10 mouse cellular contexts compared by ENCODE assay signal in genomic region chr3:96602704-96603084, GRCm38 (mm10). TPM values are rescaled to one million over a fixed set of nuclear protein-coding genes. Genes with fewer than 3 reads are reported as not detected.
A peak's percentile ranks its signal among the peaks of the same experiment; 100 is the strongest.
DNase-seq lines count a peak whose midpoint lies in the region; ATAC-seq and TF ChIP-seq lines count a peak whose summit lies in the region.
"Had no signal": no experiment of that assay in that cellular context is flagged by ENCODE, and none has a peak within 500 bp of the region (broad histone marks: within the 10 kb centered on the region; RNA-seq: fewer than 3 reads in every experiment).

No protein-coding gene starts in this region.

- H3K27me3 ChIP-seq in liver, adult 2 months (ENCODE audit: control insufficient read depth, insufficient read depth, low read length), result no peaks in the 10 kb centered on the region; the same call in 1 of the 2 replicates
- H3K27me3 ChIP-seq in forebrain, embryonic 13.5 days, result no peaks in the 10 kb centered on the region
- no peaks in the 10 kb centered on the region for H3K27me3 ChIP-seq in limb, embryonic 14.5 days (ENCODE audit: control insufficient read depth, insufficient read depth, low read length)
- H3K27me3 ChIP-seq in small intestine, adult 2 months (ENCODE audit: control insufficient read depth, insufficient read depth, low read length), result peaks cover 30% of the 10 kb centered on the region

- TF ChIP-seq CTCF in liver, adult 2 months (IDR thresholded peaks at IDR 0.05; ENCODE audit: low read depth, low read length), result no peak
- no peak for TF ChIP-seq CTCF in small intestine, adult 2 months (IDR thresholded peaks at IDR 0.05; ENCODE audit: extremely low read depth, insufficient read length, insufficient replicate concordance, low read depth, low read length)

- no peaks in the 10 kb centered on the region for H3K36me3 ChIP-seq in liver, adult 2 months (ENCODE audit: control insufficient read depth, insufficient read depth, low read length)
- H3K36me3 ChIP-seq in forebrain, embryonic 13.5 days (ENCODE audit: poor library complexity, severe bottlenecking), result peaks cover 10% of the 10 kb centered on the region; the same call in 1 of the 2 replicates
- peaks cover 9% of the 10 kb centered on the region for H3K36me3 ChIP-seq in limb, embryonic 14.5 days (ENCODE audit: control insufficient read depth, insufficient read depth, low read length)
- H3K36me3 ChIP-seq in small intestine, adult 2 months (ENCODE audit: control insufficient read depth, insufficient read depth, low read length), result no peaks in the 10 kb centered on the region

- no peak for TF ChIP-seq POLR2A in liver, adult 2 months (IDR thresholded peaks at IDR 0.05; ENCODE audit: extremely low read depth, insufficient read depth, low read length)
- no peak for TF ChIP-seq POLR2A in limb, embryonic 14.5 days (IDR thresholded peaks at IDR 0.05; ENCODE audit: borderline replicate concordance, extremely low read depth, insufficient read depth, insufficient read length)
- TF ChIP-seq POLR2A in small intestine, adult 2 months (IDR thresholded peaks at IDR 0.05; ENCODE audit: low read depth, low read length), result no peak

- no peak overlapping the region for H3K4me3 ChIP-seq in liver, adult 2 months (ENCODE audit: insufficient read depth, low read depth, low read length)
- peak overlapping the region; percentile 85 for H3K4me3 ChIP-seq in forebrain, embryonic 13.5 days
- peak overlapping the region; percentile 74 for H3K4me3 ChIP-seq in limb, embryonic 14.5 days (replicated peaks; ENCODE audit: low read length)
- no peak overlapping the region for H3K4me3 ChIP-seq in small intestine, adult 2 months (ENCODE audit: low read depth, low read length)

- DNase-seq in liver, adult 2 months (ENCODE audit: extremely low read depth, low read depth, low spot score), result no peak
- no peak for DNase-seq in liver
- DNase-seq in limb, embryonic 14.5 days (ENCODE audit: low spot score), result no peak
- no peak for DNase-seq in right cerebral cortex, postnatal 36 days (ENCODE audit: low spot score in 2 of 2)
- DNase-seq in layer of hippocampus, adult 8-10 months (ENCODE audit: low spot score in 2 of 2), result no peak
- no peak for DNase-seq in kidney, adult 18-20 months
- DNase-seq: kidney, adult 9 months had no signal

- H3K4me1 ChIP-seq in liver, adult 2 months (ENCODE audit: control insufficient read depth, insufficient read depth, low read length), result no peaks in the 10 kb centered on the region
- peaks cover 65% of the 10 kb centered on the region for H3K4me1 ChIP-seq in forebrain, embryonic 13.5 days
- H3K4me1 ChIP-seq in limb, embryonic 14.5 days (ENCODE audit: control insufficient read depth, insufficient read depth, low read length), result peaks cover 36% of the 10 kb centered on the region
- H3K4me1 ChIP-seq in small intestine, adult 2 months (ENCODE audit: control insufficient read depth, insufficient read depth, insufficient read length, low read length), result peaks cover 8% of the 10 kb centered on the region; the same call in 1 of the 2 replicates

- H3K27ac ChIP-seq in liver, adult 2 months (replicated peaks; ENCODE audit: insufficient read depth, low read depth, low read length), result peak overlapping the region; percentile 25; the same call in 1 of the 2 replicates
- H3K27ac ChIP-seq in forebrain, embryonic 13.5 days, result peak overlapping the region; percentile 93
- H3K27ac ChIP-seq in limb, embryonic 14.5 days (replicated peaks; ENCODE audit: low read depth, low read length), result peak overlapping the region; percentile 91
- H3K27ac ChIP-seq in small intestine, adult 2 months (ENCODE audit: insufficient read depth, low read depth, low read length), result peak overlapping the region; percentile 34; the same call in 1 of the 2 replicates

- no peaks in the 10 kb centered on the region for H3K79me2 ChIP-seq in liver, adult 2 months (ENCODE audit: control insufficient read depth, insufficient read depth, low read length)

- no peak overlapping the region for H3K9ac ChIP-seq in liver, adult 2 months (ENCODE audit: low read depth, low read length)
- H3K9ac ChIP-seq in forebrain, embryonic 13.5 days, result peak overlapping the region; percentile 92
- peak overlapping the region; percentile 86 for H3K9ac ChIP-seq in limb, embryonic 14.5 days (ENCODE audit: low read depth, low read length, severe bottlenecking)

- no peaks in the 10 kb centered on the region for H3K9me3 ChIP-seq in forebrain, embryonic 13.5 days (replicated peaks)
- H3K9me3 ChIP-seq in limb, embryonic 14.5 days (ENCODE audit: control insufficient read depth, low read length), result no peaks in the 10 kb centered on the region

- WGBS in liver, adult 2 months, result 38% methylated on average over 5 of the region's 5 CpGs
- WGBS in forebrain, embryonic 13.5 days, result 45% methylated on average over 5 of the region's 5 CpGs
- WGBS in limb, embryonic 14.5 days, result 40% methylated on average over 5 of the region's 5 CpGs
- 31% methylated on average over 5 of the region's 5 CpGs for WGBS in small intestine, adult 2 months

- peak overlapping the region; percentile 69 for H3K4me2 ChIP-seq in forebrain, embryonic 13.5 days
- peak overlapping the region; percentile 63 for H3K4me2 ChIP-seq in limb, embryonic 14.5 days (replicated peaks; ENCODE audit: low read depth, low read length, severe bottlenecking)

- ATAC-seq in forebrain, embryonic 13.5 days, result no peak
- ATAC-seq in limb, embryonic 14.5 days (ENCODE audit: low FRiP score, low read depth), result no peak

RNA-seq across cellular contexts. Expression of gene Lix1l, which starts 1.7 kb away (rescaled TPM):
- total RNA-seq in liver, adult 2 months (2014; rRNA removed), result 3.0 and 3.1 TPM in 2 replicates
- polyA plus RNA-seq in liver, adult 2 months (2012; rRNA removed), result 2.5 and 3.3 TPM in 2 replicates
- 6.9 and 7.2 TPM in 2 replicates for polyA plus RNA-seq in forebrain, embryonic 13.5 days (2015; fragmentation: Nextera tagmentation; extraction: Ambion mirVana)
- polyA plus RNA-seq in limb, embryonic 14.5 days (2012; rRNA removed), result 84.2 and 99.6 TPM in 2 replicates
- 8.9 and 10.4 TPM in 2 replicates for polyA plus RNA-seq in limb, embryonic 14.5 days (2014; fragmentation: Nextera tagmentation; extraction: Ambion mirVana)
- polyA plus RNA-seq in small intestine, adult 2 months (2012; rRNA removed), result 2.9 and 7.6 TPM in 2 replicates
- total RNA-seq in layer of hippocampus, adult 8-10 months (2022), result 10 to 100 TPM; 29.9 to 34.2 (median 31.4) TPM

RNA-seq across cellular contexts. Expression of gene Ankrd34a, which starts 6.3 kb away (rescaled TPM):
- total RNA-seq in liver, adult 2 months (2014; rRNA removed), result 0.07 TPM in 1 of 2 replicates, not detected in the other
- polyA plus RNA-seq in liver, adult 2 months (2012; rRNA removed), result 0.05 and 0.07 TPM in 2 replicates
- polyA plus RNA-seq in forebrain, embryonic 13.5 days (2015; fragmentation: Nextera tagmentation; extraction: Ambion mirVana), result 6.6 and 6.7 TPM in 2 replicates
- polyA plus RNA-seq in limb, embryonic 14.5 days (2012; rRNA removed), result 1.8 and 2.7 TPM in 2 replicates
- polyA plus RNA-seq in limb, embryonic 14.5 days (2014; fragmentation: Nextera tagmentation; extraction: Ambion mirVana), result 2.7 TPM in 2 replicates
- 0.44 and 0.63 TPM in 2 replicates for polyA plus RNA-seq in small intestine, adult 2 months (2012; rRNA removed)
- 10 to 100 TPM; 49.5 to 56.2 (median 52.6) TPM for total RNA-seq in layer of hippocampus, adult 8-10 months (2022)

RNA-seq across cellular contexts. Expression of gene Polr3gl, which starts 8.7 kb away (rescaled TPM):
- 5.7 and 8.2 TPM in 2 replicates for total RNA-seq in liver, adult 2 months (2014; rRNA removed)
- 7.0 and 7.7 TPM in 2 replicates for polyA plus RNA-seq in liver, adult 2 months (2012; rRNA removed)
- polyA plus RNA-seq in forebrain, embryonic 13.5 days (2015; fragmentation: Nextera tagmentation; extraction: Ambion mirVana), result 37.5 and 40.2 TPM in 2 replicates
- 36.5 and 51.7 TPM in 2 replicates for polyA plus RNA-seq in limb, embryonic 14.5 days (2012; rRNA removed)
- 11.9 and 15.3 TPM in 2 replicates for polyA plus RNA-seq in limb, embryonic 14.5 days (2014; fragmentation: Nextera tagmentation; extraction: Ambion mirVana)
- polyA plus RNA-seq in small intestine, adult 2 months (2012; rRNA removed), result 3.4 and 7.9 TPM in 2 replicates
- 10 to 100 TPM; 30.1 to 38.6 (median 32.5) TPM for total RNA-seq in layer of hippocampus, adult 8-10 months (2022)

RNA-seq across cellular contexts. Expression of gene Gm16253, which starts 25.9 kb away (rescaled TPM):
- total RNA-seq in liver, adult 2 months (2014; rRNA removed), result not detected in 2 replicates
- polyA plus RNA-seq in liver, adult 2 months (2012; rRNA removed), result not detected in 2 replicates
- polyA plus RNA-seq in forebrain, embryonic 13.5 days (2015; fragmentation: Nextera tagmentation; extraction: Ambion mirVana), result 1.2 and 1.3 TPM in 2 replicates
- polyA plus RNA-seq in limb, embryonic 14.5 days (2012; rRNA removed), result 0.19 TPM in 1 of 2 replicates, not detected in the other
- polyA plus RNA-seq in limb, embryonic 14.5 days (2014; fragmentation: Nextera tagmentation; extraction: Ambion mirVana), result 0.37 and 1.3 TPM in 2 replicates
- not detected in 2 replicates for polyA plus RNA-seq in small intestine, adult 2 months (2012; rRNA removed)
- total RNA-seq in layer of hippocampus, adult 8-10 months (2022), result not detected
- polyA plus RNA-seq: testis, adult 2 months had no signal

RNA-seq across cellular contexts. Expression of gene Rbm8a, which starts 27.0 kb away (rescaled TPM):
- 11.9 and 12.2 TPM in 2 replicates for total RNA-seq in liver, adult 2 months (2014; rRNA removed)
- polyA plus RNA-seq in liver, adult 2 months (2012; rRNA removed), result 6.3 and 7.0 TPM in 2 replicates
- 161 and 168 TPM in 2 replicates for polyA plus RNA-seq in forebrain, embryonic 13.5 days (2015; fragmentation: Nextera tagmentation; extraction: Ambion mirVana)
- polyA plus RNA-seq in limb, embryonic 14.5 days (2012; rRNA removed), result 44.6 and 66.1 TPM in 2 replicates
- polyA plus RNA-seq in limb, embryonic 14.5 days (2014; fragmentation: Nextera tagmentation; extraction: Ambion mirVana), result 133 and 146 TPM in 2 replicates
- polyA plus RNA-seq in small intestine, adult 2 months (2012; rRNA removed), result 1.4 and 5.8 TPM in 2 replicates
- total RNA-seq in layer of hippocampus, adult 8-10 months (2022), result 10 to 100 TPM; 45.5 to 61.5 (median 48.7) TPM

Comparison
In these comparisons a context has a peak if more than half of its experiments do, and no peak if none do; other contexts are left out.
1. H3K27ac ChIP-seq: peak in every context shown above with its lines; median percentile 93 in forebrain, embryonic 13.5 days; 91 in limb, embryonic 14.5 days; 34 in small intestine, adult 2 months; 25 in liver, adult 2 months.
2. H3K4me3 ChIP-seq: peak in forebrain, embryonic 13.5 days (single experiment) and limb, embryonic 14.5 days (single experiment); none in liver, adult 2 months (single experiment) and small intestine, adult 2 months (single experiment).